Mouse (Mus musculus) stomach, postnatal 0 days (tissue): ENCODE results near the gene Kdm8.

ENCODE experiments used
- CTCF ChIP-seq: IDR thresholded peaks from 2 replicates; pipeline ENCODE4 v1.5.1; 2016; ENCODE audit warnings: antibody characterized with exemption, low read depth, mild to moderate bottlenecking, moderate library complexity
- EP300 ChIP-seq: optimal IDR thresholded peaks from 2 replicates; pipeline ENCODE3; 2016; ENCODE audit warnings: antibody characterized with exemption

DNA sequence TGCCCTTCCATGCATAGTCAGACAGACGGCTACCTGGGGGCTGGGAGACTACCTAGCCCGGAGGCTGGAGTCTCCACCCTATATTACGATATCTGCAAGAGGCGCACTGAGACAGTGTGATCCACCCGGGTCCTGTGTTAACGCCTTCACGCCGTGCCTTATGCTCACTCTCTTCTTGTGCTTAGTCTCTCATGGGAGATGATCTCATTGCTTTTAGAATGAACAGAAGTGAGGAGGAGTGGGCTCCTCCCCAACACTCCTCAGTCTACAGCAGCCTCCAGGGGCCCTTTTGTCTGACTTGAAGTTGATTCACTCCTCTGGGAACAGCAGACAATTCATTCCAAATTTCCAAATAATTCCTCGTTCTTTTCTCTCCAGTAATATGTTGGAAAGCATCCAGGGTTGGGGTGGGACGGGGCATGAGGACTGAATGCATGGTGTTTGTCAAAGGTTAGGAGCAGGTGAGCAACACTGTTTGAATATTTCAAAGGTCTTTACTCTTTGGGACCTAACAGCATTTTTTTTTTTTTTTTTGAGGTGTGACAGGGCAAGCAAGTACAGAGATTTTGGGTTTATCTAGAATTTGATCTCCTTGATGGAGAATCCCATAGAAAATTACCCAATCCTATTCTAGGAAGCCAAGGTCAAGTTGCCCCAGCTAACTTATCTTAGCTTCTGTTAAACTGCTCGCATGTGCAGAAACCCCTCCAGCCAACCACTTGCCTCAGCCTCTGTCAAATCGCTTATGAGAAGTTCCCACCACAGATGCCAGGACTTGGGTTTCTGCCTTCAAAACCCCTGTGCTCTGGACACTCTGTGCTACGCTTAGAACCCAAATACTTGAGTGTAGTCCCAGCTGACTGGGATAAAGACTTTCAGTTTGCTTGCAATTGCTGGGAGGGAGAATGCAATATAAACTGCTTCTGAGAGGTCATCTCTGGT lies 55.7 kb downstream of the Kdm8 start:
- peak; percentile 56 for TF ChIP-seq EP300
- TF ChIP-seq CTCF: no peak
